Mouse (Mus musculus): ENCODE measurements at regions not wholly inside any gene's neighbourhood (a gene's known extent, or its start where the extent isn't known, plus 50 kb on each side); places are given as distances from the start of the nearest gene placed in this dataset.

GRCm38 (mm10) chr12:32282371-32283163, 74.1 kb upstream of the Pik3cg start:
- no peak for TF ChIP-seq CTCF (IDR thresholded peaks at IDR 0.05; ENCODE audit: extremely low read depth, insufficient read depth, low read length)
- TF ChIP-seq POLR2A (IDR thresholded peaks at IDR 0.05; ENCODE audit: extremely low read depth, insufficient read depth, low read length) = no peak

Measured in cortical plate, adult 2 months (tissue).